Mouse (Mus musculus): Measurements from ENCODE around the gene Sfi1.

GRCm38 (mm10) chr11:3103619-3104164 lies 89.6 kb downstream of the Sfi1 start:
- TF ChIP-seq CTCF (IDR thresholded peaks at IDR 0.05; ENCODE audit: insufficient read depth, low read depth, low read length), result no peak
- no peak for TF ChIP-seq POLR2A (IDR thresholded peaks at IDR 0.05; ENCODE audit: insufficient read depth, low read depth, low read length)

Measured in olfactory bulb, adult 2 months (tissue).